ENCODE assay signal across 8 mouse cellular contexts in the genomic region with DNA sequence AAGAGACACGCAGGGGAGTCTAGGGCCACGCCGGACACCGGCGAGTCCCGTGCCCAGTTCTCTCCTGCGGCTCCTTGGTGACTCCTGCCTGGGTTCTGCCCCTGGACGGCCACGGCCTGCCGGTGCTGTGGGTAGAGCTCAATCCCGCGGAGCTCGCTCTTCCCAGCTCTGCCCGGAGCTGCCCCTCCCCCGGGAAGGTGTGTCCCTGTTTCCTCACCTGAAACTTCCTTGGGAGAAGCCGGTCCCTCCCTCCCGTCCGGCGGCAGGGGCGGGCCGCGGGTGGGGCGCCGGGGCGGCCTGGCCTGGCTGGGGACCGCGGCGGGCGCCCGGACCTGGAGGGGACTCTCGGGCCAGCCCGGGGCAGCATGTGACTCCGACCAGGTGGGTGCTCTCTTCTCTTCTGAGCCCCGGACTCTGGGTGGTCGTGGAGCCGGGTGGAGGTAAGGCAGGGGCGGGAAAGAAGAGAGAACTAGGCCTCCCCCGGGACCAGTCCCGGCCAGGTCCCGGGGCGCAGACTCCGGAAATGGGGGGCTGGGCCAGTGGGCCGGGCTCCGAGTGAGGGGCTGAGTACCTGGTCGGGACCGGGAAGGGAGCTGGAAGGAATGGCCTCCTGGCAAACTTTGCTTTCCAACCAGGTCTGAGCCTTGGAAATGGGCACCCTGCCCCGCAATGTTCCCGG. TPM values are rescaled to one million over a fixed set of nuclear protein-coding genes. Genes with fewer than 3 reads are reported as not detected.
DNase-seq lines count a peak whose midpoint lies in the region; ATAC-seq and TF ChIP-seq lines count a peak whose summit lies in the region.

A gene (plus strand): TSS at position 220 of the 679 bp plus-strand sequence.

- H3K27me3 ChIP-seq in embryonic facial prominence, embryonic 11.5 days (ENCODE audit: control insufficient read depth, insufficient read depth, low read length): no peaks in the 10 kb centered on the region
- H3K27me3 ChIP-seq in heart, embryonic 16.5 days (ENCODE audit: control insufficient read depth, insufficient read depth, low read length): no peaks in the 10 kb centered on the region

- intact Hi-C loops in gastrocnemius, adult 2 months (cut with DNase I): no loop called here

- no peaks in the 10 kb centered on the region for H3K9me3 ChIP-seq in embryonic facial prominence, embryonic 11.5 days (replicated peaks; ENCODE audit: control insufficient read depth, low read length)
- H3K9me3 ChIP-seq in heart, embryonic 16.5 days (replicated peaks; ENCODE audit: control insufficient read depth, low read length): no peaks in the 10 kb centered on the region

- TF ChIP-seq CTCF in gastrocnemius, adult 2 months (IDR thresholded peaks at IDR 0.05): no peak

- H3K27ac ChIP-seq in gastrocnemius, adult 2 months: peak within 1 kb of the TSS; percentile 83
- H3K27ac ChIP-seq in embryonic facial prominence, embryonic 11.5 days (replicated peaks; ENCODE audit: low read depth, low read length): no peak within 1 kb of the TSS
- H3K27ac ChIP-seq in heart, embryonic 16.5 days (ENCODE audit: low read length): peak within 1 kb of the TSS; percentile 79

- peak; percentile 88 for ATAC-seq in embryonic facial prominence, embryonic 11.5 days (replicated peaks; ENCODE audit: insufficient number of reproducible peaks, low FRiP score, low TSS enrichment, low read depth)
- ATAC-seq in heart, embryonic 16.5 days (replicated peaks; ENCODE audit: extremely low read depth, insufficient read depth, low FRiP score): peak; percentile 69

- peak; percentile 48 for DNase-seq in gastrocnemius, adult 2 months
- no peak for DNase-seq in gastrocnemius, adult 18-20 months (ENCODE audit: low spot score)
- DNase-seq in embryonic facial prominence, embryonic 11.5 days (ENCODE audit: low spot score): peak; percentile 49
- DNase-seq in kidney, postnatal 10 days: peak; percentile 89
- peak; percentile 79 to 88 for DNase-seq in lung, postnatal 4 days
- peak; percentile 14 to 17 for DNase-seq in spleen, postnatal 10 days (ENCODE audit: low spot score in 2 of 2)
- DNase-seq in left cerebral cortex, adult 9 months (ENCODE audit: low spot score in 2 of 2): no peak

- H3K36me3 ChIP-seq in embryonic facial prominence, embryonic 11.5 days (replicated peaks; ENCODE audit: control insufficient read depth, insufficient read depth, low read depth, low read length): no peaks in the 10 kb centered on the region
- no peaks in the 10 kb centered on the region for H3K36me3 ChIP-seq in heart, embryonic 16.5 days (ENCODE audit: control insufficient read depth, insufficient read depth)

- peak within 1 kb of the TSS; percentile 81 for H3K4me3 ChIP-seq in gastrocnemius, adult 2 months
- peak within 1 kb of the TSS; percentile 61 for H3K4me3 ChIP-seq in embryonic facial prominence, embryonic 11.5 days (ENCODE audit: low read depth, low read length)
- peak within 1 kb of the TSS; percentile 64 for H3K4me3 ChIP-seq in heart, embryonic 16.5 days (ENCODE audit: low read length)

- peak within 1 kb of the TSS; percentile 88 for H3K4me2 ChIP-seq in embryonic facial prominence, embryonic 11.5 days (ENCODE audit: low read depth, low read length)
- peak within 1 kb of the TSS; percentile 93 for H3K4me2 ChIP-seq in heart, embryonic 16.5 days (ENCODE audit: low read depth, low read length)

- WGBS in embryonic facial prominence, embryonic 11.5 days: 1% methylated on average over 39 of the region's 48 CpGs
- WGBS in heart, embryonic 16.5 days: 1% methylated on average over 46 of the region's 48 CpGs

- H3K4me1 ChIP-seq in embryonic facial prominence, embryonic 11.5 days (ENCODE audit: control insufficient read depth, insufficient read depth, low read length): no peaks in the 10 kb centered on the region
- peaks cover 6% of the 10 kb centered on the region; the same call in 1 of the 2 replicates for H3K4me1 ChIP-seq in heart, embryonic 16.5 days (ENCODE audit: control insufficient read depth, insufficient read depth, low read length)

- H3K9ac ChIP-seq in embryonic facial prominence, embryonic 11.5 days (replicated peaks; ENCODE audit: low read length): peak within 1 kb of the TSS; percentile 69
- peak within 1 kb of the TSS; percentile 81 for H3K9ac ChIP-seq in heart, embryonic 16.5 days (ENCODE audit: low read length)

RNA-seq across cellular contexts. Expression of the gene that starts here (rescaled TPM):
- 1 to 10 TPM; 2.9 to 3.1 TPM for total RNA-seq in gastrocnemius, adult 2 months (2021)
- 1 to 10 TPM; 2.9 to 3.0 TPM for total RNA-seq in gastrocnemius, adult 18-20 months (2021)
- polyA plus RNA-seq in embryonic facial prominence, embryonic 11.5 days (2014; fragmentation: Nextera tagmentation; extraction: Ambion mirVana): 4.5 and 5.7 TPM in 2 replicates
- 7.0 and 8.0 TPM in 2 replicates for polyA plus RNA-seq in heart, embryonic 16.5 days (2015; fragmentation: Nextera tagmentation; extraction: Ambion mirVana)

Comparison
In these comparisons a context has a peak if more than half of its experiments do, and no peak if none do; other contexts are left out.
1. DNase-seq: peak in gastrocnemius, adult 2 months (single experiment), embryonic facial prominence, embryonic 11.5 days (single experiment), kidney, postnatal 10 days (single experiment), lung, postnatal 4 days (2 of 2) and spleen, postnatal 10 days (2 of 2); none in gastrocnemius, adult 18-20 months (single experiment) and left cerebral cortex, adult 9 months (0 of 2).
2. Peak in every context shown above with its lines, with median percentiles within 50 percentile points of each other: H3K4me3 ChIP-seq.